Mouse (Mus musculus) lung, postnatal 0 days (tissue): ENCODE measurements at regions not wholly inside any gene's neighbourhood (a gene's known extent, or its start where the extent isn't known, plus 50 kb on each side); places are given as distances from the start of the nearest gene placed in this dataset.
A peak's percentile ranks its signal among the peaks of the same experiment; 100 is the strongest.

ENCODE experiments used
- ATAC-seq: fragments of 200-750 bp; cut with Nextera tagmentation; 2 replicates; pipeline ENCODE4 v1.8.0; 2017; ENCODE audit warnings: moderate library complexity
- DNase-seq: peaks from one replicate; pipeline ENCODE4 v3.0.0-alpha.2; 2016; ENCODE audit warnings: low spot score
- H3K27ac ChIP-seq: fragments of 300-500 bp; sonication (generic); 2 replicates; pipeline ENCODE4 v1.5.1; 2014; ENCODE audit warnings: antibody characterized with exemption, mild to moderate bottlenecking, low read length, mixed read lengths
- H3K27me3 ChIP-seq: fragments of 300-500 bp; sonication (generic); replicated peaks from 2 replicates; pipeline ENCODE4 v1.6.1; 2014; ENCODE audit warnings: low read length, mixed read lengths; ENCODE audit not compliant: insufficient read depth
- H3K36me3 ChIP-seq: fragments of 300-500 bp; sonication (generic); 2 replicates; pipeline ENCODE4 v1.6.1; 2014; ENCODE audit warnings: low read length, mixed read lengths; ENCODE audit not compliant: insufficient read depth
- H3K4me1 ChIP-seq: fragments of 300-500 bp; sonication (generic); 2 replicates; pipeline ENCODE4 v1.6.1; 2014; ENCODE audit warnings: antibody characterized with exemption, low read depth, low read length, mixed read lengths; ENCODE audit not compliant: insufficient read depth
- H3K4me2 ChIP-seq: fragments of 300-500 bp; sonication (generic); replicated peaks from 2 replicates; pipeline ENCODE4 v1.6.1; 2014; ENCODE audit warnings: low read depth, mild to moderate bottlenecking, low read length, moderate library complexity, mixed read lengths
- H3K4me3 ChIP-seq: fragments of 300-500 bp; sonication (generic); 2 replicates; pipeline ENCODE4 v1.5.1; 2014; ENCODE audit warnings: low read depth, low read length
- H3K9ac ChIP-seq: fragments of 300-500 bp; sonication (generic); replicated peaks from 2 replicates; pipeline ENCODE4 v1.6.1; 2014; ENCODE audit warnings: low read depth, mild to moderate bottlenecking
- H3K9me3 ChIP-seq: fragments of 300-500 bp; sonication (generic); 2 replicates; pipeline ENCODE4 v1.6.1; 2016; ENCODE audit warnings: low read length, mixed read lengths
- CTCF ChIP-seq: IDR thresholded peaks from 2 replicates; pipeline ENCODE4 v1.5.1; 2016; ENCODE audit warnings: antibody characterized with exemption, mild to moderate bottlenecking
- EP300 ChIP-seq: IDR thresholded peaks from 2 replicates; pipeline ENCODE4 v1.6.1; 2016; ENCODE audit warnings: antibody characterized with exemption, mild to moderate bottlenecking, control low read depth
- WGBS: fragments of 180-500 bp; shearing (Covaris S2); extraction: QIAGEN DNeasy Blood & Tissue Kit; methylation state at CpG from one replicate; pipeline ENCODE4 v1.1.7; 2014; 5-methylcytosine and 5-hydroxymethylcytosine counted together

DNA sequence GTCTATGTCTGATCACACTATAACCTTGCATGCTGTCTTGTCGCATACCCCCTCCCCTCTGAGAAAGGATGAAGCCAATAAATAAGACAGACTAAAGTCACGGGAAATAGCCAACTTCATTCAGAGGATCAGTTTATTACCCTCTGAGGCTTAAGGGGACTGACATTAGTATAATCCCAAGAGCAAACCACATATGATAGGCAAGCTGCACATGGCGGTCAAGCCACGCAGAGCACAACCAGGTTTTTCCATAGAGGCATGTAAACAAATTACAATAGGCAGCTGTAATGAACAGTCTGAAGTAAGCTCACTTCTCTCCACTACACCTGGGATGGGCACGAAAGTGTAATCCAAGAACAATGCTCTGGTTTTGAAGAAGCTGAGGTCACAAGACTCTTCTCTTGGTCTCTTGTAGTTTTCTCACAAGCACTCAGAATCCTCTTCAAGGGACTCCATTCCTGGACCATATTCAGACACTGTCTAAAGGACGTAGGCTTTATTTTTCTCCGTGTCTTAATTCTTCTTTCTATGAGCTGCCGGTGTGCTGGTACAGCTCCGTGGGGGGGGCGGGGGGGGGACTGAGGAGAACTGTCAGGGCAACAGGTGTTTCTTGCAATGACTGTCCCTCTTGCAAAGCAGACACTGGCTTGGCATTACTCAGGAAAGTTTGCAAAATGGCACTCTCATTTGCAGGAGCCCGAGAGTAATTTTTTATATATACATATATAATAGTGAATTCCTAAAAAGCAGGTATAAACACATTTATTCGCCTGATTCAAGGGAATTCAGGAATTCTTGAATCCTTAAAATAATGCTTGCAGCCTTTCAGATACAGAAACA lies 118.4 kb upstream of the Itga4 start:
- Histone ChIP-seq H3K4me3 (no peak overlapping the region), H3K27me3 (no peaks in the 10 kb centered on the region), H3K27ac (no peak overlapping the region), H3K4me1 (no peaks in the 10 kb centered on the region), H3K4me2 (no peak overlapping the region), H3K9me3 (no peaks in the 10 kb centered on the region), H3K9ac (no peak overlapping the region), H3K36me3 (no peaks in the 10 kb centered on the region)
- TF ChIP-seq EP300: no peak
- TF ChIP-seq CTCF: no peak
- no peak for DNase-seq
- ATAC-seq: no peak
- 82% methylated on average over 12 of the region's 12 CpGs for WGBS

DNA sequence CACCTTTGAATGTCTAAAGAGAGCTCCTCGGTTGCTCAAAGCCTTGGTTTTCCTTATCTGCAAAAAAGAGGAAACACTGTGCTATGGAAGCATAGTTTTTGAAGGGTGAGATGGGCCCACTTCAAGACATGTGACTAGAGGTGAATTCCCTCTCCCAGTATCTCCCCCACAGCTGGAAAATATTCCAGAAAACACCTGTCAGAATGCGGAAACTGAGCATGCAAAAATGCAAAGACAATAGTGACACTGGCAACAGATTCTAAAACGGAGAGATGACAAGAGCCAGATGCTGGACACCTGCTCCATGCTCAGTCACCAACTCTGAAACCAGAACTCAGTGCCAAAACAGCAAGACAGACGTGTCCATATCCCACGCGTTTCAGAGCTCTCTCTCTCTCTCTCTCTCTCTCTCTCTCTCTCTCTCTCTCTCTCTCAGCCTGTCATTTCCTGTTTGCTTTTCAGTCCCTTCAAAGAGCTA lies 117.5 kb upstream of the Itga4 start:
- DNase-seq (no peak), ATAC-seq (no peak)
- Histone ChIP-seq H3K4me3 (no peak overlapping the region), H3K36me3 (no peaks in the 10 kb centered on the region), H3K4me1 (no peaks in the 10 kb centered on the region), H3K27ac (no peak overlapping the region), H3K27me3 (no peaks in the 10 kb centered on the region), H3K9me3 (no peaks in the 10 kb centered on the region), H3K9ac (no peak overlapping the region), H3K4me2 (no peak overlapping the region)
- WGBS: 23% methylated on average over 6 of the region's 6 CpGs
- TF ChIP-seq CTCF: no peak

DNA sequence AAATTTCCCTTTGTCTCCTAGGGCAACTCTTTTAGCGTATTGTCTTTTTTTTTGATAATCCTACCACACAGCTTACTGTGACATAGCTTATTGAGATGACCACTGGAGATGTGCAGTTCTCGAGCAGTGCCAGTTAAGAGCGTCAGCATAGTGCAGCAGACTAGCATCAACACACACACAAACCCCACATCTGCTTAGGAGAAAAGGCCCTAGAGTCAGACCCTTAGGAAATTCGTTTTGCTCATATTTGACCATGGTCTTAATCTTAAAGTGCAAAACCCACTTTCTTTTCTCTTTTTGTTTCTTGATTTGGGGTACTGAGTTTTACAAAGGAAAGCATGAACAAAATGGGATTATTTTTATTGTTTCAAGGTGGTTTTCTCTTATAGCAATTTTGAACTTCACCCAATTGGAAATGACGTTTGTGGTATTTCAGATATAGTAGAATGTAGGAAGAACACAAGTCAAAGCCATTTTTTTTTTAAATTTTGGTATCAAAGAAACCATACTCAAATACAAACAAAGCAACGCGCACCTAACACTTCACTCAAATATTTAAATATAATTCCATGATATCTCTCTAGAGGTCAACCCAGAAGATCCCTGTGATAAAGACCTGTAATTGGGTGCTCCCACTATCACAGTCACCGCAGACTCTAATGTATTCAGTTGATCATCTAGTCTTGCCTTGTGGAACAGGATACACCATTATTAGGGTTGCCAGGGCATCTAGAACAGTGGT lies 116.7 kb upstream of the Itga4 start:
- WGBS: 84% methylated on average over 8 of the region's 8 CpGs
- TF ChIP-seq EP300 (no peak), CTCF (no peak)
- H3K9ac ChIP-seq: no peak overlapping the region
- no peak overlapping the region for H3K27ac ChIP-seq
- H3K4me2 ChIP-seq: no peak overlapping the region
- H3K27me3 ChIP-seq: no peaks in the 10 kb centered on the region
- H3K4me3 ChIP-seq: no peak overlapping the region
- no peaks in the 10 kb centered on the region for H3K36me3 ChIP-seq
- ATAC-seq (no peak), DNase-seq (no peak)
- no peaks in the 10 kb centered on the region for H3K9me3 ChIP-seq
- H3K4me1 ChIP-seq: no peaks in the 10 kb centered on the region

DNA sequence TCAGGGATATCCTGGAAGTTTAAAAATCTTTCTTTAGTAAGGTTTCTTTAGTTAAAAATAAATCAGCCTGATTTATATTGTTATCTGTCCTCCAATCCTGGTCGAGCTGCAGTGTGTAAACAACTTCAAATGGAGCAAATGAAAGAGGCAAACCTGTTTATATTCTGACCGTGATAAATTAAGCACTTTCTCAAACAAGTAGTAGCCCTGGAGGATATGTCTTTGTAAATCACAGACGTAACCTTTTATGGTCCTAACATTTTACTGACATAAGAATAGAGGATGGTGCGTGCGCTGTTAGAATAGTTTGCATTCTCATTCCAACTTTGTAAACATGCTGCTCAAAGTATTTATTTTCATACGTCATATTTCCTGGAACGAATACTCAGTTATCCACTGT lies 113.3 kb upstream of the Itga4 start:
- Histone ChIP-seq H3K27me3 (no peaks in the 10 kb centered on the region), H3K4me3 (no peak overlapping the region), H3K4me2 (no peak overlapping the region), H3K27ac (no peak overlapping the region), H3K9me3 (no peaks in the 10 kb centered on the region), H3K4me1 (no peaks in the 10 kb centered on the region), H3K9ac (no peak overlapping the region), H3K36me3 (no peaks in the 10 kb centered on the region)
- DNase-seq (peak; percentile 35), ATAC-seq (peak; percentile 47)
- TF ChIP-seq EP300 (peak; percentile 66; the same call in 1 of the 2 replicates), CTCF (no peak)
- 17% methylated on average over 7 of the region's 7 CpGs for WGBS

DNA sequence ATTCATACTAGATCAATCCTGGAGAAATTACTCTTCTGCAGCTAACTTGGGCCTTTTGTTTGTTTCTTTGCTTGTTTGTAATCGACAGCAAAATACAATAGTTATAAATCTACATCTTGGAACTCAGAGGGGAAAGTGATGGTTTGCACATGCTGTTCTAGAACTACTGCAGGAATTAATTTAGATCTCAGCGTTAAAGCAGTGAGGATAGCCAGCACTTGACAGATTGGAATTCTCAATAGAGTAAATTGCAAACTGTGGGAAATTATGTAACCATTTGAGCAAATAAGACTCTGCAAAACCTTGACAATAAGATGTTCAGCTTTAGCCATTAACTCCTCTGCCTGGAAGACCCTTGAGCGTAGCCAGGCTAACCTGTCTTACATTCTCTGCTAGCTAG lies 112.0 kb upstream of the Itga4 start:
- H3K4me3 ChIP-seq: no peak overlapping the region
- DNase-seq: peak; percentile 25
- WGBS: 62% methylated on average over 3 of the region's 3 CpGs

DNA sequence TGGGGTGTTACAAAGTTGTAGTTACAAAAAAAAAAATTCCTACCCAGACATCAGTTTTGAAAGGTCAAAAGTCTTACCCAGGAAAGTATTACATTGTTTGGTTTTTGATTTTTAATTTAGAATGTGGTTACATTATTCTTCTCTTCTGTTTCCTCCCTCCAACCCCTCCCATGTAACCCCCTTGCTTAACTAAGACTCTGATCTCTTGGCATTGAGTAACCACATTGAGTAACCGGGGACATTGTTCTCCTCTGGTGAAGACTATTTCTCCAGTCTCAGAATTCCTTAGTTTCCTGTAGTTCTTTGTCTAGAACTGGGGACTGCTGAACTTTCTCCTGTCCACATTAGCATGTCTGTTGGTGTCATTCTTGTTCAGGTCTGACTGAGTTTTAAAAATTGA lies 109.3 kb upstream of the Itga4 start:
- no peak overlapping the region for H3K4me2 ChIP-seq
- ATAC-seq (no peak), DNase-seq (peak; percentile 51)
- no peaks in the 10 kb centered on the region for H3K9me3 ChIP-seq
- H3K36me3 ChIP-seq: no peaks in the 10 kb centered on the region
- H3K27me3 ChIP-seq: no peaks in the 10 kb centered on the region
- TF ChIP-seq CTCF (no peak), EP300 (no peak)
- no peak overlapping the region for H3K27ac ChIP-seq
- H3K9ac ChIP-seq: no peak overlapping the region
- H3K4me3 ChIP-seq: no peak overlapping the region
- 50% methylated on average over 1 of the region's 1 CpGs for WGBS
- no peaks in the 10 kb centered on the region for H3K4me1 ChIP-seq

More for the DNA sequence above, 112.0 kb upstream of the Itga4 start:
- TF ChIP-seq EP300: no peak
- TF ChIP-seq CTCF: no peak
- Histone ChIP-seq H3K27me3 (no peaks in the 10 kb centered on the region), H3K4me1 (no peaks in the 10 kb centered on the region), H3K4me2 (no peak overlapping the region), H3K36me3 (no peaks in the 10 kb centered on the region), H3K9ac (no peak overlapping the region), H3K27ac (no peak overlapping the region), H3K9me3 (no peaks in the 10 kb centered on the region)
- ATAC-seq: no peak
